ENCODE assay signal across 14 mouse cellular contexts in genomic region chr9:95221310-95221709, GRCm38 (mm10).
"Had no signal": no experiment of that assay in that cellular context is flagged by ENCODE, and none has a peak within 500 bp of the region (broad histone marks: within the 10 kb centered on the region; RNA-seq: fewer than 3 reads in every experiment).

No protein-coding gene starts in this region.

- H3K36me3 ChIP-seq: intestine, embryonic 15.5 days; limb, embryonic 13.5 days; midbrain, embryonic 12.5 days; neural tube, embryonic 13.5 days had no signal

- H3K4me3 ChIP-seq: intestine, embryonic 15.5 days; layer of hippocampus, adult 2 months; limb, embryonic 13.5 days; midbrain, embryonic 12.5 days; neural tube, embryonic 13.5 days had no signal

- H3K4me1 ChIP-seq: intestine, embryonic 15.5 days; limb, embryonic 13.5 days; midbrain, embryonic 12.5 days; neural tube, embryonic 13.5 days had no signal

- H3K27ac ChIP-seq: hindbrain, embryonic 14.5 days; intestine, embryonic 15.5 days; layer of hippocampus, adult 2 months; limb, embryonic 13.5 days; liver, embryonic 14.5 days; midbrain, embryonic 12.5 days; neural tube, embryonic 13.5 days had no signal

- DNase-seq: left cerebral cortex, postnatal 4 days; lung, embryonic 14.5 days; retina, postnatal 1 day; right cerebral cortex, postnatal 4 days; spleen, adult 18-20 months; thymus, adult 18-20 months; thymus, postnatal 14 days had no signal

- H3K27me3 ChIP-seq: intestine, embryonic 15.5 days; limb, embryonic 13.5 days; midbrain, embryonic 12.5 days; neural tube, embryonic 13.5 days had no signal
